Mouse (Mus musculus) layer of hippocampus, postnatal 25 days (tissue): ENCODE results near the gene Gm10118. TPM values are rescaled to one million over a fixed set of nuclear protein-coding genes. Genes with fewer than 3 reads are reported as not detected.

Source experiments
- DNase-seq, 2 experiments: peaks; one replicate each; pipeline ENCODE4 v3.0.0; 2022; ENCODE audit warnings: mixed read lengths in 2 of 2, low spot score in 1 of 2; ENCODE audit errors: extremely low spot score in 1 of 2
- total RNA-seq, 2 experiments: library from RNA; stranded (reverse); gene quantifications; 2 replicates each; pipeline ENCODE4 v1.2.3; 2021

Gene Gm10118
- total RNA-seq: 1 to 10 TPM; 1.9 TPM

DNA sequence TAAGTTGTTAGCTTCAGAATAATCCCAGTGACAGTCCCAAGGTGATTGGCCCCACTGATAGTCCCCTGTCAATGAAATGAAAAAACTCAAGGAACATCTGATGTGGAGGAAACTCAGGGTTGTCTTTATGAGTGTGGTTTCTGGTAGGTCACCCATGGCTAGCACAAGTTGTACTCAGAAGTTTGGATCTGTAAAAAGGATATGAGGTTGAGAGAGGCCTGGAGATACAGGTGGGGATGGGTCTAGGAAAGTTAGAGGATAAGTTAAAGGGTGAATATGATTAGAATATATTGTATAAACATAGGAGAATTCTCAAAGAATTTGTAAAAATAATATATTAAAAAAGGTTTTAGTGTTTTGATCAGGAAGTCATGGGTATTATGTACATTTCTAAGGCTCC lies at the start of gene Gm10118:
Gene Gm10118 (minus strand): TSS at position 101 of the 400 bp plus-strand sequence.
- no peak for DNase-seq

DNA sequence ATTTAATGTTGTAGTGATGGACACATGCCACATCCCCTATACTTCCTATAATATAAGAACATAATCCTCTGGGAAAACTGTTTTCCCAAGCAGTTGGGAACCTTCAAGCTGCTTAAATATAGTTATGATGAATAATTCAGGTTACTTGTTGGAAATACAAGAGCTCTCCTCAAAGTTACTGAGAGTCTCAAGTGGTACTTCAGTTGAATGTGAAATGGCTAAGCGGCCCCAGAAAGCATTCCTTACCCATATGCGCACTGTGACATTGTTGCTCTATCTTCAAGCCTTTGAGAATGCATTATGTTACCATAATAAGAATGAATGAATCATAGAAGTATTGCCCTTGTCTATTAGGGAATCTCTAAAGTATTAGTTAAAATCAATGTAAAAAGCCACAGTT lies 45.1 kb upstream of the Gm10118 start:
- no peak for DNase-seq

DNA sequence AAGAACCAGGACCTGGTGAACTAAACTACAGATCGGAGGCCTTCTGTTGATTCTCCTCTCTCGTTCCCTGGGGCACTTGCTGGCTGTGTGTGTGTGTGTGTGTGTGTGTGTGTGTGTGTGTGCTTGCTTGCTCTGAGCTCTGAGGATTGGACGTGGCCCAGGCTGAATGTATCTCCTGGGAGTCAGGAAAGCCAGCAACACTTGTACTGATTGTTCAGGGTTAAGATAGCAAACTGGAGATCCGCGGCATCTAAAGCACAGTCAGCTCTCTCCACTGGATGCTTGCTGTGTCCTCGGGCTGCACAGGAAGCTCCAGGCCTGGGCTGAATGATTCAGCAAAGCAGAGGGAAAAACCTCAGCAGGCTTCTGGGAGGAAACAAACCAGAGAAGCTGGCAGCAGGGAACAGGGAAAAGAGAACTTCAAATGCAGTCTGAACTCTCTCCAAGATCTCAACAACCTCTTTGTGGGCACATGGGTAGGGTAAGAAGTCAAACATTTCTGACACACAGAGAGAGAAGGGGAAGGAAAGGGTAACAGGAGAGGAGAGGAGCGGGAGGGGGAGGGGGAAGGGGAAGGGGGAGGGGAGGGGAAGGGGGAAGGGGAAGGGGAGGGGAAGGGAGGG lies 27.2 kb upstream of the Gm10118 start:
- peak in 1 of 2 experiments; percentile 14 for DNase-seq

DNA sequence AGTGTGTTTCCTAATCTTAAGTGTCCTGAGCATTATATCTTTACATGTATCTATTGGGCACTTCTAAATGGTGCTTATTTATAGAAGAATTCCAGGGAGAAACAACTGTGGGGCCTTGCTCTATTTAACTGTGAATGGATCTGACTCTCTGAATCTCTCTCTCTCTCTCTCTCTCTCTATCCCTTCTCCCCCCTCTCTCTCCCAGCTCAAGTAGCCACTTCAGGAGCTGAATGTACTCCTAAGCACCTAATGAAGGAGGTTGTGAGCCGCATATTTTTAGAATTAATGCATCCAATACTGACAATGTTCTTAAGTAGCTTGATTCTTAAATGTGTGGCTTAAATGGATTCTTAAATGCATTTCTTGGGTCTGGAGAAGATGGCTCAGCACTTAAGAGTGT lies 24.2 kb upstream of the Gm10118 start:
- DNase-seq: no peak

DNA sequence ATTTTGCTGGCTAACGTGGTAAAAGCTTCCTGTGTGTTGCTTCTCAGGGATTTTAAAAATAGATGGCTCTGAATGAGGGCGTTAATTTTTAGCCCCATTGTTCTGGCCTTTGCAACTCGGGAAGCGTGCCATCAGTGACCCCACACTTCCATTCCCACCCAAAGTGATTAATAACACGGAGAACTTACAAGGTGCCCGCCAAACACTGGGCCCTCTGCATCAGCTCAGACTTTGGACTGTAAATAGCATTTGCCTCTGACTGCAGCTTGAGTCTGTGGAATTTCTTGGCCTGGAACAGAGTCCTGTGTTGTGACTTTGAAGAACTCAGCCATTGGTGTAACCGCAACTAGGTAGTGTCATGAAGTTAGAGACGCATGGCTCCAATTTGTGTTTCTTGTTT lies 23.6 kb upstream of the Gm10118 start:
- DNase-seq: no peak

DNA sequence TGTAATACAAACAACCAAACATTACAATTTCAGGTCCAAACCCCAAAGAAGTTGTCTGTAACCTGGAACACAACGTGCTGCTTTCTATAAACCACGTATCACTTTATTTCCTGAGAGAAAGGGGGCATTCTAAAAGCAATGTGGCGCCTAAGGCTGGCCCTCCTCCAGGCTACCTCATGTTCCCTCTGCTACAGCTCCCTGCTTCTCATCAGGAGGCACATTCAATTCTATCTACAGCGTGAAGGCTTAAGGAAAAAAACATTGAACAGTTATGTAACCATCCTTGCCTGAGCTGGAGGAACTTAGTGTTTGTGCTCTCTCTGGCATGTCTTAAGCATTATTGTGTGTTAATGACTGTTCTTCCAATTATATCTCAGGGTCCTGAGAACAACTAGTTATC lies 20.0 kb upstream of the Gm10118 start:
- no peak for DNase-seq

DNA sequence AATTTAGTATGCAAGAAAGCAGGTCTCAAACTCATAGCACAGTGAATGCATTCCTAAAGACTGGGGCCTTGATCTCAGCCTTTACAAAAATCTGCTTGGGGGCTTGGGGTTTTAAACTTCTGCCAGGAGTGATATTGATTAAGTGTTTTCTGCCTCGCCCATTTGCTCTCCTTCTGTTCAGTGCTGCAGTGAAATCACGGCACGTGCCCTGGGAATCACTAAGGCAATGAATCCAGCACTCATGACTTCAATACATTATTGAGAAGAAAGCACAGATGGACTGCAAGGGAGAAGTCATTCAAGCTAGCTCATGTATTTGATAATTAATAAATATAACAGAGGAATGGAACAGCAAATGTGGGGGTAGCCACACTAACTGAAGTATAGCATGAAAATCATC lies 18.3 kb upstream of the Gm10118 start:
- DNase-seq: no peak

DNA sequence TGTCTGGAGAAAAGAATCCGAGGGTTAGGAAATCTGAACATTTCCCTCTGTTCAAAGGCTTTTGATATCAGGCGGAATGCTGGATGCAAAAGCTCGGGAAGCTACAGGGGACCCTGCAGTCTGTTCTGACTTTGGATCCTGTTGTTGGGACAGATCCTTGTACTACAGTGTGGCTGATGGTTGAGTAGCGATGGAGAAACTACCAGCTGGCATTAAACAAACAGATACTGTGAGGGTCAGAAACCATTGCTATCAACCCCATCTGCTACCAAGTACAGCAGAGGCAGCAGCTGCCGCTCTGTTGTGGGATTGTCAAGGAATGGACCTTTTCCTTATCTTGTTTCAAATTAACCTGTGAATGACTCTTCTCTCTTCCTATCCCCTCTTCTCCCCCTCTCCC lies 6.7 kb upstream of the Gm10118 start:
- DNase-seq: no peak

DNA sequence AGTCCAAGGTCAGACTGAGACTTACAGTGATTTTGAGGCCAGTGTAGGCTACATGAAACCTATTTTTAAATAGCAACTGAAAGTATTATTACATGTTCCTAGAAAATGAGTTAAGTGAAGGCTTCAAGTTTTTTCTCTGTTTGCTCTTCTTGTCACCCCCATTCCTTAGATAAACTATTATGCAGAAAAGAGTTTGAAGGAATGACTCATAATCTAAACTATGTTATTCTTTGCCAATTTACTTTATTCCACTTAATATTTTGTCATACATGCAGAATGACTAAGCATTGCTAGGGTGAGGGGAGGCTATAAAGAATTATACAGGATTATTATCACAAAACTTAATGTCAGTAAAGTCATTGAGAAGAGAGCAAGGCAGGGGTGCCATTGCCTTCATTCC lies 18.4 kb downstream of the Gm10118 start:
- no peak for DNase-seq

DNA sequence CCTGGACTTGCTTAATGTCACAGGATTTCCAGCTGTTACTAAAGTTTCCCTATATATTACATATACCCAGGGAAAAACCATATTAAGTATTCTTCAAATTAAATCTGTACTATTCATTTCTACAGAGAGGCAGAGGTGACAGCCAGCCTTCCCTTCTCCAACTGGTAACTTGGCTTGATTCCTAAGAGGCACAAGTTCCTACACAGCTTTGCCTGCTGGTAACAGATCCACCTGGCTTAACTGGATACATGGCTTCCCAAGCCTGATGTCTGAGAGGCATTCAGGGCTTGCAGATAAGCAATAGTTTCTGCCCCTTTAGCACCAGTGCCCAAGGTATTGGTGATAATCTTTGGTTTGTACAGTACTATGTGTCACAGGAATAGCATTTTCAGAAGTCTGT lies 27.3 kb downstream of the Gm10118 start:
- DNase-seq: no peak

DNA sequence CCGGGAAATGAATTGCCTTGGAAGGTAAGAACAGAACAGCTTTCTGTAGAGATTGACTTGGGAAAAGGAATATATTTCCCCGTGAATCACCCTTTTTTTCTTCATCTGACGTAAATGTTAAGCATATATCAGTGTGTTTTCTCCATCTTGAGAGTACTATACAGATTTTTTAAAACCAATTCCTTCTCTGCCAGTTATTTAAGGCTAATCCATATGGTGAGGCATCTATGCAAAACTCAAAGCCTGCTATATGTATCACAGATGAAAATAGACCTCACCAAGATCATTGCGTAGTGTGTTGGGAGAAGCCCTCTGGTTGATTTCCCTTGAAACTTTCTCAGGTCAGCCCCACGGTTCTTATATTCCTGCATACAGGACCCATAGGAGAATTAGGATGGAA lies 32.6 kb downstream of the Gm10118 start:
- DNase-seq: no peak

DNA sequence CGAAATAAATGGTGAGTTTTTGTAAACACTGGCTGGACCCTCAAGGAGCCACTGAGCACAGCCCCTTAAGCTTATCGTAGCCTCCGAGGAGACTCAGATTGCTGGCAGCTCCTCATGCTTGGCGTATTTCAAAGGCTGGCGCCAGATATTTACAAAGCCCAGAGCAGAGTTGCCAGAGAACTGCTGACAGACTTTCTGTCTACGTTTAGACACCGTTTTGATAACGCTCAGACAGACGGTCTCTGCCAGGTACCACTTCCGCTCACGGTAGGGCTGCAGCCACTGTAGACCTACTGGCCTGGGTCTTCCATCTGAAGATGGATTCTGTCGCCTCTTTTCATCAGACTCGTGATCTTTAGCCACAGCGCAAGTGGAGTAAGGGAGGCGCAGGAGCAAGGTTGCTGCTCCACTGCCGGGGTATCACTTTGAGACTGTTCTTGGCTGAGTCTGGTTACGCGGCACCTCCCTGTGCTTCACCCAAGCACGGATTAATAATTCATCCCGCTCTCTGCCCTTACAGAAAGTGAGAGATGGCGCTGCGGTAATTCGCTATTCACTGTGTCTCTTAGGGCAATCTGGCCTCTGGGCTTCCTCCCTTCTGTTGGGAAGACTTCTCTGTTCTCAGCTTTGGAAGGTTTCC lies 40.7 kb downstream of the Gm10118 start:
- peak in 1 of 2 experiments; percentile 3 for DNase-seq

DNA sequence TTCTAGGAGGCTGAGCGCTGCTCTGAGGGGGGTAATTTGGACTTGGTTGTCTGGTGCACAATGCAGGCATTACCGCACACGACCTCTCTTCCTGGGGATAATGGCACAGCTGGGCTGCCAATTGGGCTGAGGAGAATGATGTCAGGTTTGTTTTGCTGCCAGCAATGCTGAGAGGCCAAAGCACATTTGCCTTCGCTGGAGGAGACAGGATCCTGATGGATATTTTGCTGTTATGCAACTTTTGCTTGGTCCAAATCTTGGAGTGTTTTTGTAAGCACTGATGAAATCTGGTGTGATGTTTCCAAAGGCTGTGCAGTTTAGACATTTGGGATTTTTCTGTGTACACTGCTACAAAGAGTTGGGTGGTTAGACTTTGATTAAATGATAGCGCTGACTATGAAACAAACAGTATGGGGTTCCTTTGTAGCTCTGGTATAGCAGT lies 46.8 kb downstream of the Gm10118 start:
- DNase-seq: peak in 1 of 2 experiments; percentile 10

Other genes with a start within 250 kb of the Gm10118 start
- 10 to 100 TPM; 23.6 to 25.5 TPM for gene Lrrtm3, start 162.8 kb upstream of the Gm10118 start, total RNA-seq